Mouse (Mus musculus) hindbrain, embryonic 15.5 days (tissue): ENCODE data around the gene Sept9. TPM values are rescaled to one million over a fixed set of nuclear protein-coding genes. Genes with fewer than 3 reads are reported as not detected.

Experiments used
- ATAC-seq: fragments of 200-750 bp; cut with Nextera tagmentation; 2 replicates; pipeline ENCODE4 v1.8.0; 2017; ENCODE audit warnings: low read depth, moderate number of reproducible peaks, moderate TSS enrichment; ENCODE audit not compliant: low FRiP score
- H3K27ac ChIP-seq: fragments of 300-500 bp; sonication (generic); replicated peaks from 2 replicates; pipeline ENCODE4 v1.5.1; 2015; ENCODE audit warnings: mild to moderate bottlenecking, inconsistent platforms
- H3K27me3 ChIP-seq: fragments of 300-500 bp; sonication (generic); 2 replicates; pipeline ENCODE4 v1.6.1; 2015; ENCODE audit warnings: control low read depth, inconsistent platforms
- H3K36me3 ChIP-seq: fragments of 300-500 bp; sonication (generic); 2 replicates; pipeline ENCODE4 v1.6.1; 2015; ENCODE audit warnings: control low read depth, inconsistent platforms
- H3K4me1 ChIP-seq: fragments of 300-500 bp; sonication (generic); replicated peaks from 2 replicates; pipeline ENCODE4 v1.6.1; 2015; ENCODE audit warnings: control low read depth, inconsistent platforms
- H3K4me2 ChIP-seq: fragments of 300-500 bp; sonication (generic); 2 replicates; pipeline ENCODE4 v1.6.1; 2015; ENCODE audit warnings: moderate library complexity, mild to moderate bottlenecking, inconsistent platforms
- H3K4me3 ChIP-seq: fragments of 300-500 bp; sonication (generic); 2 replicates; pipeline ENCODE4 v1.5.1; 2015; ENCODE audit warnings: mild to moderate bottlenecking, inconsistent platforms
- H3K9ac ChIP-seq: fragments of 300-500 bp; sonication (generic); 2 replicates; pipeline ENCODE4 v1.6.1; 2015; ENCODE audit warnings: inconsistent platforms
- H3K9me3 ChIP-seq: fragments of 300-500 bp; sonication (generic); 2 replicates; pipeline ENCODE4 v1.6.1; 2016; ENCODE audit warnings: control low read depth, inconsistent platforms
- WGBS: fragments of 180-500 bp; shearing (Covaris S2); methylation state at CpG from one replicate; pipeline ENCODE4 v1.1.7; 2015; 5-methylcytosine and 5-hydroxymethylcytosine counted together
- polyA plus RNA-seq: library from polyadenylated mRNA; unstranded; fragments of >200 nt; fragmentation: Nextera tagmentation; extraction: Ambion mirVana; gene quantifications from 2 replicates; pipeline ENCODE4 v1.2.1, GENCODE M21; 2015

Gene Sept9
- polyA plus RNA-seq, 1 experiment from 2014 or later = 111 TPM

DNA sequence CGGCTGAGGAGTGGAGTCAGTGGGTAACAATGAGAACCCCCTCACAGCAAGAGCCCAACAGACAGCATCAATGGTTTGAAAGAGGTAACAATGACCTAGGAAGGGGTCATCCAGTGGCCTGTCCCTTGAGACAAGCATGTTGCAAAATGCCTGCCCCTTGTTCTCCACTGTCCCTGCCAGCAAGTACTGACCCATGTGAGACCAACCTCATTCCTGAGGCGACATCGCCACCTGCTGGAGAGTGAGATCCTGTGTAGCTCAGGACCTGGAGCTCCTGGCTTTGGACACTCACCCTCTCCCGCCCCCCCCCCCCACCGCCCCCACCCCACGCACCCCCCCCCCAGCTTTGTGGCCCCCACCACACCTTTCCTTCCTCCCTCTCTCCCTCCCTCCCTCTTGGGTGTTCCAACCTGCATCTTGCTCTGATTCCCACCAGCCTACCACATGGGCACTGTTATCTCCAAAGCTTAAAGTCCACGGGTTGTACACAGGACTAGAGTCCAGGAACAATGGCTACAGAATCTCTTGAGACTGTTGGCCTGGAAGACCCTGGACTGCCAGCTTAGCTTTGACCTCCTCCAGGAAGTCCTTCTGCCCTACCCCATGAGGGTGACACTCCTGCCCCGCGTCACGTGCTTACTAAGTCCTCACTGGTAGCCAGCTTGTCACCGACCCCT is 22.0 kb upstream of the Sept9 start:
- no peak overlapping the region for H3K4me2 ChIP-seq
- WGBS = 68% methylated on average over 8 of the region's 11 CpGs
- no peak overlapping the region for H3K27ac ChIP-seq
- H3K4me3 ChIP-seq = no peak overlapping the region
- peak; percentile 81 for ATAC-seq
- peaks cover 15% of the 10 kb centered on the region for H3K4me1 ChIP-seq
- H3K9ac ChIP-seq = no peak overlapping the region
- H3K9me3 ChIP-seq = no peaks in the 10 kb centered on the region
- no peaks in the 10 kb centered on the region for H3K36me3 ChIP-seq
- no peaks in the 10 kb centered on the region for H3K27me3 ChIP-seq

DNA sequence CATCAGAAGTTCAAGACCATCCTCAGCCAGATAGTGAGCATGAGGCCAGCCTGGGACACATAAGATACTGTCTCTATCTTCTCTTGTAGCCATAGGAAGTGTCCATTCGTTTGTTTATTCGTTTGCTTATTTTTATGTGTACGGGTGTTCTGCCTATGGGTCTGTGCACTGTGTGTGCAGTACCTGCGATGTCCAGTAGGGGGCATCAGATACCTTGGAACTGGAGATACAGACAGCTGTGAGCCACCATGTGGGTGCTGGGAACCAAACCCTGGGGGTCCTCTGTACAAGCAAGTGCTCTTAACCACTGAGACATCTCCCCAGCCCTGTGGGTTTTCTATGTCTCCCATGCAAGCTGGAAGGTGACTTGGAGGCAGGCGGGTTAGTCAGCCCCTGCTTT is 19.6 kb upstream of the Sept9 start:
- Histone ChIP-seq H3K9me3 (no peaks in the 10 kb centered on the region), H3K36me3 (no peaks in the 10 kb centered on the region), H3K4me2 (no peak overlapping the region), H3K4me1 (peaks cover 5% of the 10 kb centered on the region), H3K27ac (no peak overlapping the region), H3K27me3 (no peaks in the 10 kb centered on the region), H3K4me3 (no peak overlapping the region), H3K9ac (no peak overlapping the region)
- no peak for ATAC-seq
- 85% methylated on average over 5 of the region's 5 CpGs for WGBS

DNA sequence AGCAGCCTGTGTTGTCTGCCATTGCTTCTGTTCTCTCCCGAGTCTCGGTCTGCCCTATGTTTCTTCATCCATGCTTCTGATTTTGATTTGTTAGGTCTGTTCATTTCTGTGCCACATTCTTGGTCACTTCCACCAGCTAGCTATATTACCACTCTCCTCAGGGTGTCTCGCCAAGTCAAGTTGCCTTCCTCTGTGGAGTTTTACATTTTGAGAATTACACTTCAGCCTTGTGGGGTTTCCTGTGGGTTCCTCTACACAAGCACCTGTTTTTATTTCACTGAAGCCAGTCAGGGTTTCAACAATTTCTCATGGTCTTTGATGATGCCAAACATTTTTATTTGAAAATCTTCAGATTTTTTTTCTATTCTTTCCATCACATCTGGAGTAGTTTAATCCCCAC is 16.7 kb upstream of the Sept9 start:
- H3K27me3 ChIP-seq = no peaks in the 10 kb centered on the region
- no peak for ATAC-seq

DNA sequence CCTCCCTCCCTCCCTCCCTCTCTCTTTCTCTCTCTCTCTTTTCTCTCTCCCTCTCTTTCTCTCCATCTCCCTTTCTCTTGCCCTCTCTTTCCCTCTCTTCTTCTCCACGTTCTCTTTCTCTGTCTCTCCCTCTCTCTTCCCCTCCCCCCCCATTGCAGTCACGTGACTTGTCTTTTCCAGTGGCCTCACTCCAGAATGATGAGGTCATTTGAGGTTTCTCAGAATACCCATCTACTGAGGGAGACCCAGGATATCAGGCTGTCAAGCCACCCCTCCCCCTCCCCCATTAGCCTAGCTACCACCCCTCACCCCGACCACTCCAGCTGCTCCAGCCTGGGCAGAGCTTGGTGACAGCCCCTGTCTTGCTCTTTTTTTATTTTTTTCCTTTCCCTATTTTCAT is 16.2 kb upstream of the Sept9 start:
- ATAC-seq = no peak
- WGBS = 82% methylated on average over 3 of the region's 3 CpGs

More for the DNA sequence above, 16.7 kb upstream of the Sept9 start:
- Histone ChIP-seq H3K4me3 (no peak overlapping the region), H3K9me3 (no peaks in the 10 kb centered on the region), H3K27ac (no peak overlapping the region), H3K4me1 (no peaks in the 10 kb centered on the region), H3K4me2 (no peak overlapping the region), H3K9ac (no peak overlapping the region), H3K36me3 (no peaks in the 10 kb centered on the region)
- WGBS = 92% methylated on average over 3 of the region's 3 CpGs

DNA sequence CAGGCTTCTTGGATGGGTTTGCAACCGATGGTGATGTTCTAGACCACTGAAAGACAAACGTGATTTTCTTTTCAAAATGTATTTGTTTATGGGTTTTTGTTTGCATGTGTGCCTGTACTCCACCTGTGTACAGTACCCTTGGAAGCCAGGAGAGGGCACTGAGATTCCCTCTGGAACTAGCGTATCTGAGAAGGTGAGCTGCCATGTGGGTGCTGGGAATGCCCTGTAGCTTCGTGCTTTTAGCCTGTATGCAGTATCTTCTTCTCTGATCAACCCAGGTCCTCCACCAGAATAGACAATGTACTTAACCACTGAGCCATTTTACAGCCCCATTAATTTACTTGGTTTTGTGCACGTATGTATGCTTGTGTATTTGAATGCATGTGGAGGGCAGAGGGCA is 15.6 kb upstream of the Sept9 start:
- Histone ChIP-seq H3K27me3 (no peaks in the 10 kb centered on the region), H3K36me3 (no peaks in the 10 kb centered on the region), H3K9ac (no peak overlapping the region), H3K27ac (no peak overlapping the region), H3K4me1 (no peaks in the 10 kb centered on the region), H3K9me3 (no peaks in the 10 kb centered on the region), H3K4me2 (no peak overlapping the region), H3K4me3 (no peak overlapping the region)
- no peak for ATAC-seq
- WGBS = 79% methylated on average over 5 of the region's 5 CpGs

More for the DNA sequence above, 16.2 kb upstream of the Sept9 start:
- Histone ChIP-seq H3K36me3 (no peaks in the 10 kb centered on the region), H3K9me3 (no peaks in the 10 kb centered on the region), H3K9ac (no peak overlapping the region), H3K4me3 (no peak overlapping the region), H3K27ac (no peak overlapping the region), H3K27me3 (no peaks in the 10 kb centered on the region), H3K4me2 (no peak overlapping the region), H3K4me1 (no peaks in the 10 kb centered on the region)

DNA sequence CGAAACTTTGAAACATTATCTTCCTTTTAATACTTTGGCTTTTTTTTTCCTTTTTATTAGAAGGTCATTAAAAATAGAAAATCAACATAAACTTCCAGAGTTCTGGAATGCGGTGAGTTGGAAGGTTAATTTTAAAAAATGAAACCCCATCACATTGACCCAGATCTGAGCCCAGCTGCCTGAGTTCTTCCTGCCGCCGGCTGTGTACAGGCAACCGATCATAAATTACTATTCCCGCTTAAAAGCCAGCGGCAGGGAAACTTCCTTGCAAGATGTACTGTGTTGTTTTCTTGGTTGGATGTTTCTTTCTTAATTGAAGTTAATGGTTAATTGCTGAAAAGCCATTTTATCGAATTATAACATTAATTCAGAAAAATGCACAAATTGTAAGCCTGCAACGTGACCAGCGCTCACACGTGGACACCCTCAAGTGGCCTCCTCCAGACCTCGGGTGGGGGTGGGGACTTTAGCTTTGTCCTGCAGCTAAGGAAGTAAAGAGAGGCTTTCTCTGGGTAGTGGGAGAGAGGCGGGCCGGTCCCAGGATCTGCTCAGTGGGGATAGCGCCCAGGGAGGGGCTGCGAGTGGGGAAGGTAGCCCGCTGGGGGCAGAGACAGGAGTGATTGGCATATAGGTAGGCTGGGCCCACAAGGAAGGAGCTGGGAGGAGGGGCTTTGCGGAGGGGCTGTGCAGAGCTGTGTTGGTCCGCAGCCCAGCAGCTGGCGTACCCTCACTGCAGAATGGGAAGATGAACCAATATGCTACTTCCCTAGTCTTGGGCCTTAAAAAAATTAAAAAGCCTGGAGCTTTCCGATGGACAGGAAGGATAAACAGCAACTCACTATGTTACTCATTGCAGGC is 14.2 kb upstream of the Sept9 start:
- Histone ChIP-seq H3K4me3 (no peak overlapping the region), H3K27me3 (no peaks in the 10 kb centered on the region), H3K9ac (no peak overlapping the region), H3K36me3 (no peaks in the 10 kb centered on the region), H3K4me1 (no peaks in the 10 kb centered on the region), H3K9me3 (no peaks in the 10 kb centered on the region), H3K27ac (no peak overlapping the region), H3K4me2 (no peak overlapping the region)
- 55% methylated on average over 21 of the region's 21 CpGs for WGBS
- no peak for ATAC-seq

DNA sequence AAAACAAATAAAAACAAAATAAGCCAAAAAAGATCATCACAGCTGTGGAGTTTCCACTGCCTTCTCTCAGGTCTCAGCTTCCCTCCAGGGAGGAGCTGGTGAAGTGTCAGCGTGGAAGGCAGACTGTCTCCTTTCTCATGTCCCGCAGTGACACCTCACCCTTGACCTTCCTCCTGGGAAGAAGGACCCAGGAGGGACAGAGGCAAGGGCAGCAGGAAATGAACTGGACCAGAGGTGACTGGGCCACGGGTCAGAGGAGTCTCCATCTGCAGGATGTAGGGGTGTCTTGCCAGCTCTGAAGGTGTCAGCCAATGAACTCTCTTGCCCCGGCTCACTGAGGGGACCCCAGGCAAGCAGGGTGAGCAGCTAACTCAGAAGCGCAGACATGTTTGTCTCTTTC is 7.9 kb upstream of the Sept9 start:
- ATAC-seq = no peak
- H3K4me2 ChIP-seq = no peak overlapping the region
- H3K36me3 ChIP-seq = no peaks in the 10 kb centered on the region
- H3K4me3 ChIP-seq = no peak overlapping the region
- no peak overlapping the region for H3K27ac ChIP-seq
- H3K4me1 ChIP-seq = no peaks in the 10 kb centered on the region
- WGBS = 67% methylated on average over 5 of the region's 5 CpGs
- H3K27me3 ChIP-seq = no peaks in the 10 kb centered on the region
- no peak overlapping the region for H3K9ac ChIP-seq
- H3K9me3 ChIP-seq = no peaks in the 10 kb centered on the region

DNA sequence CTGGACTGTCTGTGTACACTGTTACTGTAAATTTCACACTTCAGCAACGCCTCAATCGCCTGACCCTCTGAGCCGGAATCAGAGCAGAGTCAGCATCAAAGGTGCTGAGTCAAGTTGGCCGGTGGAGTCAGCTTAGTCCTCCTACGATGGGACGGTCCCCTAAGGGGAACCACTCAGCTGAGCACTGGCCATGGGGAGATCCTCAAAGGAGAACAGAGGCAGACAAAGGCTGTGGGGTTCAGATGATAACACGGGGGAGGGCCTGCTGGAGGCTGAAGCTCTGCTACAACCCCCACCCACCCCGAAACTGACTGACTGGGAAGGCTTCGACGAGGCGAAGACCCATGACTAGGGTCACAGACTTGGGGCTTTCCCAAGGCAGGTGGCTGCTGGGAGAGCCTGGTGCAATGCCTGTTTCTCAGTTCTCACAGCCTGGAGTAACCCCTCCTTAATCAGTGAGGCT is 5.0 kb upstream of the Sept9 start:
- 77% methylated on average over 11 of the region's 11 CpGs for WGBS
- peaks cover 4% of the 10 kb centered on the region for H3K4me1 ChIP-seq
- H3K9ac ChIP-seq = no peak overlapping the region
- H3K27ac ChIP-seq = no peak overlapping the region
- no peak for ATAC-seq
- H3K36me3 ChIP-seq = no peaks in the 10 kb centered on the region
- no peak overlapping the region for H3K4me2 ChIP-seq
- no peaks in the 10 kb centered on the region for H3K9me3 ChIP-seq
- no peak overlapping the region for H3K4me3 ChIP-seq
- H3K27me3 ChIP-seq = peaks cover 15% of the 10 kb centered on the region

DNA sequence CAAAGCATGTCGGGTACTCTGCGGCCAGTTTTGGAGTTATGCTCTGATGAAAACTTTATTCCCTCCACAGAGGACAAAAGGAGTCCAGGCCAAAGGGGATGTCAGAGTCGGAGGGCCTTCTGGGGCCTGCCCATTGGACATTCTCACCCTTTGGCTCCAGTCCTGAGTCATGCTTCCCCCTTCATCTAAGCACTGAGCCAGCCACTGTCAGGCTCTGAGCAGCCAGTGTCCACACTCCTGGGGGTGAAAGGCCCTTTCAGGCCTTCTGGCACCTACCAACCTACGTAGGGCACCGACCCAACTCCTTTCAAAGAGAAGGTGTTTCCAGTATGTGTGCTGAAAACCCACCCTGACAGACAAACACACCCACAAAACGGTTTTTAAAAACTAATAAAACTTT is 3.8 kb upstream of the Sept9 start:
- no peak overlapping the region for H3K27ac ChIP-seq
- no peaks in the 10 kb centered on the region for H3K9me3 ChIP-seq
- peaks cover 8% of the 10 kb centered on the region for H3K4me1 ChIP-seq
- H3K9ac ChIP-seq = no peak overlapping the region
- H3K27me3 ChIP-seq = peaks cover 25% of the 10 kb centered on the region
- H3K36me3 ChIP-seq = no peaks in the 10 kb centered on the region
- WGBS = 95% methylated on average over 6 of the region's 6 CpGs
- no peak overlapping the region for H3K4me2 ChIP-seq
- no peak for ATAC-seq
- no peak overlapping the region for H3K4me3 ChIP-seq

DNA sequence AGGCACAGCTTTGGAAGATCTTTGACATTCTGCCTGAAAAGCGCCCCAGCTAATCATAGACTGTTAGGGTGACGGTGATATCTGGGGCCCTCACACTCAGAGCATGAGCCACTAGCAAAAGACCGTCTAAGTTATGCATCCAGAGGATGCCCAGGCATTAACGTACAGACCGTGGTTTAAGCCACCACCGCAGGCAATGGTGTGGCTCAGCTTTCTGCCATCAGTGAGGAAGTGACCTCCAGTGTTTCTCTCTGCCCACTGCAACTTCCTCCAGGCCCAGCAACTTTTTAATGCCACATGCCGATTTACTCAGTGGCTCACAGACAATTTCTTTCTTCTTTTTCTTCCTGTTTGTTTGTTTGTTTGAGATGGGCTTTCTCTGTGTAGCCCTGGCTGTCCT is 2.8 kb upstream of the Sept9 start:
- Histone ChIP-seq H3K36me3 (no peaks in the 10 kb centered on the region), H3K27me3 (peaks cover 36% of the 10 kb centered on the region), H3K9ac (no peak overlapping the region), H3K4me1 (peaks cover 8% of the 10 kb centered on the region), H3K4me3 (no peak overlapping the region), H3K4me2 (no peak overlapping the region), H3K9me3 (no peaks in the 10 kb centered on the region), H3K27ac (no peak overlapping the region)
- WGBS = 87% methylated on average over 7 of the region's 7 CpGs
- ATAC-seq = no peak

DNA sequence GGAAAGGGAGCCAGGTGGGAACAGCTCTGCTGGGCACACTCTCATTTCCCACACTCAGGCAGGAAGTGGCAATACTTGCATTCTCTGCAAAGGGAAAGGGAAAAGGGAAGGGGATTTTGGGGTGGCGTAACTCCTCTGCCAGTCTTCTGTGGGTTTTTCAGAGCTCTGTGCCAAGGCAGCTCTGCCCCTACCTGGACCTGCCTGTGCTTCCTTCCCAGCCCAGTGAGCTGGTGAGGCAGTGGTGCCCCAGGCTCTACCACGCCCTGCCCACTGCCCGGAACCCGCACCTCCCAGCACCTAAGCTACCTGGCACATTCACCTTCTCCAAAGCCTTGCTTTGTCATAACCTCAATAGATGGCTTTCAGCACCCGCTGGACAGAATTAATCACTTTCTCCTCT is 1.3 kb upstream of the Sept9 start:
- Histone ChIP-seq H3K9me3 (no peaks in the 10 kb centered on the region), H3K9ac (no peak overlapping the region), H3K36me3 (no peaks in the 10 kb centered on the region), H3K4me2 (no peak overlapping the region), H3K27ac (no peak overlapping the region), H3K4me1 (peaks cover 8% of the 10 kb centered on the region), H3K27me3 (peaks cover 41% of the 10 kb centered on the region), H3K4me3 (no peak overlapping the region)
- WGBS = 94% methylated on average over 5 of the region's 5 CpGs
- no peak for ATAC-seq

DNA sequence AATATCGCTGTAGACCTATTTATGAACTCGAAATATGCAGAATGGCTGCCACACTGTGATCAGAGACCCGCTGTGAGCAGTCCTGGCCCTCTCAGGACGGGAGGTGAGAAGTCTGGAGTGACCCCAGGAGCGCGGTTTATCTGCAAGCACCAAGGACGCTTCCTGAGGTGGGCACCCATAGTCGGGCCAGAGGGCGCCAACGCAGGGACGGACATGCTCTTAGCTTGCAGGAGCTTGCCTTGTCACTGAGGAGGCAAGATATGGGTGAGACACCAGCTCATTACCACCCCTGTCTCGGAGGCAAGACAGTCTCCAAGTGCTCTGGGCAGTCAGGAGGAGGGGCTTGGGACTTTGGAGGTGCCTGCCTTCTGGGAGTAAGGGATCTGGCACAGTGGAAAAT is 2.4 kb downstream of the Sept9 start:
- Histone ChIP-seq H3K36me3 (no peaks in the 10 kb centered on the region), H3K9ac (no peak overlapping the region), H3K9me3 (no peaks in the 10 kb centered on the region), H3K4me3 (no peak overlapping the region), H3K4me1 (peaks cover 8% of the 10 kb centered on the region), H3K27ac (no peak overlapping the region), H3K4me2 (no peak overlapping the region), H3K27me3 (peaks cover 41% of the 10 kb centered on the region)
- WGBS = 86% methylated on average over 12 of the region's 12 CpGs
- no peak for ATAC-seq
